Mouse (Mus musculus) naive thymus-derived CD4-positive, alpha-beta T cell, adult 2 months (primary cell): Measurements from ENCODE around the gene Ing4.

ENCODE experiments used
- DNase-seq: peaks from one replicate; pipeline ENCODE4 v3.0.0-alpha.2; 2011; ENCODE audit warnings: low read depth

Ing4 gene

GRCm38 (mm10) chr6:125039533-125040153 is at the start of gene Ing4:
Ing4 (plus strand) TSS chr6:125039760.
- peak; percentile 97 for DNase-seq

GRCm38 (mm10) chr6:124992241-124992640 is 47.3 kb upstream of the Ing4 start:
- DNase-seq: no peak

- no peak for DNase-seq
Observed at GRCm38 (mm10) chr6:124993365-124993764, 46.2 kb upstream of the Ing4 start.

GRCm38 (mm10) chr6:124993876-124994275 is 45.7 kb upstream of the Ing4 start:
- no peak for DNase-seq

- DNase-seq: no peak
Observed at GRCm38 (mm10) chr6:124995246-124995645, 44.3 kb upstream of the Ing4 start.

GRCm38 (mm10) chr6:124995831-124996403 is 43.6 kb upstream of the Ing4 start:
- no peak for DNase-seq

- peak; percentile 79 for DNase-seq
Observed at GRCm38 (mm10) chr6:124996551-124997501, 42.7 kb upstream of the Ing4 start, which contains the start of gene Pianp. Pianp (plus strand) TSS chr6:124996694.

GRCm38 (mm10) chr6:124998066-124998465 is 41.5 kb upstream of the Ing4 start:
- peak; percentile 33 for DNase-seq

GRCm38 (mm10) chr6:124999091-124999490 is 40.5 kb upstream of the Ing4 start:
- DNase-seq: no peak

DNA sequence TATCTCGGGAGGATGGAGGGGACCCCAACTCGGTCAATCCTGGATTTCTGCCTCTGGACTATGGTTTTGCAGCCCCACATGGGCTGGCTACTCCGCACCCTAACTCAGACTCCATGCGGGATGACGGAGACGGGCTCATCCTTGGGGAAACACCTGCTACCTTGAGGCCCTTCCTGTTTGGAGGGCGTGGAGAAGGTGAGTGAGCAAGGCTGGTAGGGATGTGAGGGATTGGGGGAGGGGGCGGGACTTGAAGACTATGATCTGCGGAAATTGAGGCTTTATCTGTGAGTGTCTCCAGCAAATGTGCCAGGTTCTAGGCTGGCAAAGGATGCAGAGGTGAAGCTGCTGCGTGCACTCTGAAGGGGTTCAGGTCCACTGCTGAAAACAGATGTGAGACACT is 40.0 kb upstream of the Ing4 start:
- DNase-seq: no peak

DNA sequence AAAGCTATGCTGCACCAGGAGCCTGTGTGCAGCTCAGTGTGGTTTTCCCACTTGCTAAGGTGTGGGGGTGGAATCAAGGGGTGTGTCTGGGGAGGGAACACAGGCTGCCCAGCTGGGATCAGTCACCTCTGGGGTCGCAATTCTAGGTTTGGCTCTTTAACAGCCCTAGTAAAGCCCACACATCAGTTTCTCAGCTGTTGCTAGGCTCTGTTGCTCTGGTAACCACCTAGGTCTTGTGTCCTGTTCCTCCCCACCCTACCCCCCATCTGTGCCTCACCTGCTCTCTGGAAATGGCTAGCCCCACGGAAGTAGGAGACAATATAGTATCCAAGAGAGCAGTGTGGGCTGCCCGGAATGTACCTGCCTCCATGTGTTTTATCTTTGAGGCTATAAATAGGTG is 35.9 kb upstream of the Ing4 start:
- DNase-seq: no peak

GRCm38 (mm10) chr6:125005086-125005485 is 34.5 kb upstream of the Ing4 start:
- no peak for DNase-seq

DNA sequence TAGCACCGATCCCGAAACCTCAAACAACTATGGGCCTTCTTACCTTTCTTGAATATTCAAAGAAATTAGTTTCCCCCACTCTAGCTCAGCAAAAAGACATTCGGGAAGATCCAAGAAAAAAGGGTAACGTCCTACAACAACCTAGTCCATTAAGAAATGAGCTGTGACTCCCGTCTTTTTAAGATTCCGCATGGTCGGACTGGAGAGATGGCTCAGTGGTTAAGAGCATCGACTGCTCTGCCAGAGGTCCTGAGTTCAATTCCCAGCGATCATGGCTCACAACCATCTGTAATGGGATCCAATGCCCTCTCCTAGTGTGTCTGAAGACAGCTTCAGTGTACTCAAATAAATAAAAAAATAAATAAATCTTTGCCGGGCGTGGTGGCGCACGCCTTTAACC is 31.5 kb upstream of the Ing4 start:
- DNase-seq: no peak

- DNase-seq: peak; percentile 97
Observed at GRCm38 (mm10) chr6:125008586-125009128, 30.9 kb upstream of the Ing4 start.

DNA sequence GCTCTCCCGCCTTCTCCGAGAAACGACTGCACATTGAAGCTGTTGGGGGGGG is 30.6 kb upstream of the Ing4 start, which contains the start of gene Zfp384:
Gene Zfp384, plus strand, starts transcription at position 17 of the 52 bp plus-strand sequence.
- DNase-seq: no peak

GRCm38 (mm10) chr6:125009181-125010073 is 30.1 kb upstream of the Ing4 start:
- DNase-seq: peak; percentile 89

GRCm38 (mm10) chr6:125017682-125018081 is 21.9 kb upstream of the Ing4 start:
- DNase-seq: no peak

GRCm38 (mm10) chr6:125030532-125030931 is 9.0 kb upstream of the Ing4 start:
- DNase-seq: peak; percentile 86

GRCm38 (mm10) chr6:125031604-125032003 is 8.0 kb upstream of the Ing4 start:
- DNase-seq: no peak

- no peak for DNase-seq
Observed at GRCm38 (mm10) chr6:125038666-125039065, 894 bp upstream of the Ing4 start.

GRCm38 (mm10) chr6:125039131-125039530 is 429 bp upstream of the Ing4 start:
- no peak for DNase-seq

DNA sequence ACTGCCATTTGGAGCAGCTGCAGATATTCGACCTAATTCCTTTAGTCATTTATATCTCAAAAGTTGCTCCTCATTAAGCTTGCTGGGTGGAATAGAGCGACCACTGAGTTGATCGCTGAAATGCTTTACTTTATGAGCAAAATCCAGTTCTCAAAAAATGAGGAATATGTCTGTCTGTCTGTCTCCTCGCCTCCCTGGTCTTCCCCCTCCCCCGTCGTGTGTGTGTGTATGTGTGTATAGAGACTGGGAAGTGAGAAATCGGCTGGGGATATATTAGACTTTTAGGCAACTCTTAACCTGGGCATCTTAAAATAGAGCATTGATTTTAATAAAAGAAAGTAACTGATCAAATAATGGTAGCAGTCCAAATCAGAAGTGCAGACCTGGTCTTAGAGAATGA is 661 bp downstream of the Ing4 start:
- no peak for DNase-seq
